Mouse (Mus musculus) kidney, embryonic 14.5 days (tissue): ENCODE measurements around the gene Sgk1. TPM values are rescaled to one million over a fixed set of nuclear protein-coding genes. Genes with fewer than 3 reads are reported as not detected.
"Not testable (repeated sequence)": the region's sequence is repeated elsewhere in the genome, so short reads cannot be mapped to it uniquely, and the experiment has no call there.

Experiments
- ATAC-seq: fragments of 200-750 bp; cut with Nextera tagmentation; 2 replicates; pipeline ENCODE4 v1.8.0; 2017; ENCODE audit warnings: moderate number of reproducible peaks, mild to moderate bottlenecking, moderate TSS enrichment, moderate library complexity; ENCODE audit not compliant: low FRiP score, low TSS enrichment
- H3K27ac ChIP-seq: fragments of 300-500 bp; sonication (generic); 2 replicates; pipeline ENCODE4 v1.5.1; 2014; ENCODE audit warnings: low read depth, mild to moderate bottlenecking, low read length, moderate library complexity, mixed read lengths
- H3K27me3 ChIP-seq: fragments of 300-500 bp; sonication (generic); 2 replicates; pipeline ENCODE4 v1.6.1; 2014; ENCODE audit warnings: mild to moderate bottlenecking, low read length; ENCODE audit not compliant: control insufficient read depth, insufficient read depth
- H3K36me3 ChIP-seq: fragments of 300-500 bp; sonication (generic); 2 replicates; pipeline ENCODE4 v1.6.1; 2014; ENCODE audit warnings: low read length, mixed read lengths; ENCODE audit not compliant: control insufficient read depth, insufficient read depth
- H3K4me1 ChIP-seq: fragments of 300-500 bp; sonication (generic); 2 replicates; pipeline ENCODE4 v1.6.1; 2014; ENCODE audit warnings: low read length, mixed read lengths; ENCODE audit not compliant: control insufficient read depth, insufficient read depth
- H3K4me2 ChIP-seq: fragments of 300-500 bp; sonication (generic); replicated peaks from 2 replicates; pipeline ENCODE4 v1.6.1; 2014; ENCODE audit warnings: low read depth, mild to moderate bottlenecking, low read length
- H3K4me3 ChIP-seq: fragments of 300-500 bp; sonication (generic); 2 replicates; pipeline ENCODE4 v1.5.1; 2014; ENCODE audit warnings: mild to moderate bottlenecking, low read length
- H3K9ac ChIP-seq: fragments of 300-500 bp; sonication (generic); 2 replicates; pipeline ENCODE4 v1.6.1; 2014; ENCODE audit warnings: low read depth, mild to moderate bottlenecking, low read length, moderate library complexity
- H3K9me3 ChIP-seq: fragments of 300-500 bp; sonication (generic); 2 replicates; pipeline ENCODE4 v1.6.1; 2016; ENCODE audit warnings: low read length; ENCODE audit not compliant: control insufficient read depth
- WGBS: fragments of 180-500 bp; shearing (Covaris S2); extraction: QIAGEN DNeasy Blood & Tissue Kit; methylation state at CpG from one replicate; pipeline ENCODE4 v1.1.7; 2014; 5-methylcytosine and 5-hydroxymethylcytosine counted together
- polyA plus RNA-seq: library from polyadenylated mRNA; unstranded; fragments of >200 nt; fragmentation: Nextera tagmentation; extraction: Ambion mirVana; gene quantifications from 2 replicates; pipeline ENCODE4 v1.2.1, GENCODE M21; 2014

Gene Sgk1
- polyA plus RNA-seq, 1 experiment from 2014 or later, result 52.1 TPM

GRCm38 (mm10) chr10:22004763-22005162 lies 122.8 kb downstream of the Sgk1 start:
- H3K4me1 ChIP-seq, result no peaks in the 10 kb centered on the region
- no peaks in the 10 kb centered on the region for H3K9me3 ChIP-seq
- H3K4me3 ChIP-seq, result no peak overlapping the region
- ATAC-seq, result no peak
- no peak overlapping the region for H3K27ac ChIP-seq
- no peak overlapping the region for H3K9ac ChIP-seq
- H3K4me2 ChIP-seq, result no peak overlapping the region
- no peaks in the 10 kb centered on the region for H3K36me3 ChIP-seq
- no peaks in the 10 kb centered on the region for H3K27me3 ChIP-seq
- WGBS, result 84% methylated on average over 5 of the region's 5 CpGs

- Histone ChIP-seq H3K4me1 (no peaks in the 10 kb centered on the region), H3K27ac (no peak overlapping the region), H3K4me3 (no peak overlapping the region), H3K27me3 (no peaks in the 10 kb centered on the region), H3K36me3 (no peaks in the 10 kb centered on the region), H3K9ac (no peak overlapping the region), H3K4me2 (no peak overlapping the region), H3K9me3 (no peaks in the 10 kb centered on the region)
- no peak for ATAC-seq
- 75% methylated on average over 10 of the region's 10 CpGs for WGBS
Measured at GRCm38 (mm10) chr10:22007160-22007801, 125.3 kb downstream of the Sgk1 start.

- H3K4me1 ChIP-seq, result no peaks in the 10 kb centered on the region
- no peaks in the 10 kb centered on the region for H3K9me3 ChIP-seq
- H3K4me2 ChIP-seq, result no peak overlapping the region
- H3K27me3 ChIP-seq, result no peaks in the 10 kb centered on the region
- H3K27ac ChIP-seq, result no peak overlapping the region
- no peak overlapping the region for H3K4me3 ChIP-seq
- WGBS, result 34% methylated on average over 4 of the region's 4 CpGs
- no peak overlapping the region for H3K9ac ChIP-seq
- no peaks in the 10 kb centered on the region for H3K36me3 ChIP-seq
- no peak for ATAC-seq
Measured at GRCm38 (mm10) chr10:22007802-22008172, 125.8 kb downstream of the Sgk1 start.

- H3K9me3 ChIP-seq, result no peaks in the 10 kb centered on the region
- no peak overlapping the region for H3K9ac ChIP-seq
- H3K27ac ChIP-seq, result no peak overlapping the region
- 38% methylated on average over 19 of the region's 19 CpGs for WGBS
- no peak for ATAC-seq
- H3K36me3 ChIP-seq, result no peaks in the 10 kb centered on the region
- H3K4me2 ChIP-seq, result no peak overlapping the region; the same call in 1 of the 2 replicates
- H3K4me1 ChIP-seq, result no peaks in the 10 kb centered on the region
- H3K4me3 ChIP-seq, result no peak overlapping the region
- H3K27me3 ChIP-seq, result no peaks in the 10 kb centered on the region
Measured at GRCm38 (mm10) chr10:22010088-22010818, 128.3 kb downstream of the Sgk1 start.

- H3K9ac ChIP-seq, result no peak overlapping the region
- H3K36me3 ChIP-seq, result no peaks in the 10 kb centered on the region
- H3K27me3 ChIP-seq, result no peaks in the 10 kb centered on the region
- H3K4me3 ChIP-seq, result no peak overlapping the region
- no peaks in the 10 kb centered on the region for H3K4me1 ChIP-seq
- WGBS, result 56% methylated on average over 16 of the region's 16 CpGs
- no peak overlapping the region for H3K27ac ChIP-seq
- no peak overlapping the region for H3K4me2 ChIP-seq
- ATAC-seq, result no peak
- no peaks in the 10 kb centered on the region for H3K9me3 ChIP-seq
Measured at GRCm38 (mm10) chr10:22017469-22018159, 135.6 kb downstream of the Sgk1 start.

- Histone ChIP-seq H3K4me3 (no peak overlapping the region), H3K27ac (no peak overlapping the region), H3K9ac (no peak overlapping the region), H3K36me3 (no peaks in the 10 kb centered on the region), H3K27me3 (no peaks in the 10 kb centered on the region), H3K4me1 (no peaks in the 10 kb centered on the region), H3K4me2 (no peak overlapping the region), H3K9me3 (no peaks in the 10 kb centered on the region)
- no peak for ATAC-seq
- 94% methylated on average over 4 of the region's 4 CpGs for WGBS
Measured at GRCm38 (mm10) chr10:22018618-22019017, 136.6 kb downstream of the Sgk1 start.

GRCm38 (mm10) chr10:22034303-22034702 lies 152.3 kb downstream of the Sgk1 start:
- Histone ChIP-seq H3K36me3 (no peaks in the 10 kb centered on the region), H3K9ac (no peak overlapping the region), H3K4me1 (no peaks in the 10 kb centered on the region), H3K4me3 (no peak overlapping the region), H3K27ac (no peak overlapping the region), H3K4me2 (no peak overlapping the region), H3K27me3 (no peaks in the 10 kb centered on the region), H3K9me3 (no peaks in the 10 kb centered on the region)
- ATAC-seq, result no peak
- WGBS, result 9% methylated on average over 9 of the region's 9 CpGs

- not testable (repeated sequence) for ATAC-seq, H3K4me1 ChIP-seq, H3K4me2 ChIP-seq, H3K9me3 ChIP-seq, H3K27ac ChIP-seq, H3K36me3 ChIP-seq, H3K9ac ChIP-seq, H3K27me3 ChIP-seq, H3K4me3 ChIP-seq
- 11% methylated on average over 3 of the region's 3 CpGs for WGBS
Measured at GRCm38 (mm10) chr10:22036256-22036655, 154.3 kb downstream of the Sgk1 start.
